Mouse (Mus musculus): ENCODE measurements around the gene Gng12. TPM values are rescaled to one million over a fixed set of nuclear protein-coding genes. Genes with fewer than 3 reads are reported as not detected.

The Gng12 gene
- polyA plus RNA-seq, 1 experiment from 2014 or later, result 34.7 TPM

DNA sequence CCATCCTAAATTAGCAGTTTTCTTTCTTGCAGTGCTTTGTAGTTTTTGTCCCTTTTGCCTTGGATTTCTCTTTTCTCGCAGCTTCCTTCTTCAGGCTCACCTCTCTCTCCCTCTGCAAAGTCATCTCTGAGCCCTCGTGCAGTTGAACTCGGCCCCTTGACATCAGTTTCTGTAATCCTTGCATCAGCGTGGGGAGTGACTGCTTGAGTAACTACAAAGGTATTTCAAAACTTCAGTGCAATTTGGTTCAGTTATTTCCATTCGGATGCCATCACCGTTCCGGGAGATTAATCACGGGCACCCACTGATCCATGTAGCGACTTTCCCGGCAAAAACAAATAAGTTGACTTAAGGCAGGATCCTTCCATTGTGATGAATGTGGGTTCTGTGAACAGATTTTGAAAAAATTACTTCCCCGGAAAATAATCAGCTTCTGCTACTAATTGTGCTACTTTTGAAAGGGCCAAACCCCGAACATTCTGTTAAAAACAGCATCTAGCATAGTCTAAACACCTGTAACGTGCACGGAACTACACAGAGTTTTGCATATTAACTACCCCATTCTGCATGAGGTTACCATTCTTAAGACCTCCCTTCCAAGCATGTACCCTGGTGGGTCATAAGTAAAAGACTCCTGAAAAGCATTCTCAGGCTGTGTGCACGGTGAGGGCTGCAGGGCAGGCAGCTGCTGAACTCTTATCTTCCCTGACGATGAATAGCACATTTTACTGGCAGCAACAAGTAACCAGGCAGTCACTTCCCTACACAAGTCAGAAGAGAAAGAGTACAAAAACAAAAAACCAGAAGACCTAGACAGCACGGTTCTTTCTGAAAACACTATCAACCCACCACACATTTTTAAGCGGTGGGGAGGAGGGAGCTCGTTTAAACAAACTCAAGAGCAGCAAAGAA is 139.4 kb downstream of the Gng12 start:
- H3K27me3 ChIP-seq, result peaks cover 25% of the 10 kb centered on the region
- no peaks in the 10 kb centered on the region for H3K36me3 ChIP-seq
- peak overlapping the region; percentile 75 for H3K4me3 ChIP-seq
- H3K9me3 ChIP-seq, result no peaks in the 10 kb centered on the region
- peak overlapping the region; percentile 90; the same call in 1 of the 2 replicates for H3K27ac ChIP-seq (replicated peaks)
- 7% methylated on average over 19 of the region's 19 CpGs for WGBS
- peak overlapping the region; percentile 69 for H3K4me2 ChIP-seq (replicated peaks)
- ATAC-seq (ENCODE audit: low FRiP score, low read depth), result no peak
- peaks cover 23% of the 10 kb centered on the region for H3K4me1 ChIP-seq
- H3K9ac ChIP-seq (replicated peaks), result peak overlapping the region; percentile 92

DNA sequence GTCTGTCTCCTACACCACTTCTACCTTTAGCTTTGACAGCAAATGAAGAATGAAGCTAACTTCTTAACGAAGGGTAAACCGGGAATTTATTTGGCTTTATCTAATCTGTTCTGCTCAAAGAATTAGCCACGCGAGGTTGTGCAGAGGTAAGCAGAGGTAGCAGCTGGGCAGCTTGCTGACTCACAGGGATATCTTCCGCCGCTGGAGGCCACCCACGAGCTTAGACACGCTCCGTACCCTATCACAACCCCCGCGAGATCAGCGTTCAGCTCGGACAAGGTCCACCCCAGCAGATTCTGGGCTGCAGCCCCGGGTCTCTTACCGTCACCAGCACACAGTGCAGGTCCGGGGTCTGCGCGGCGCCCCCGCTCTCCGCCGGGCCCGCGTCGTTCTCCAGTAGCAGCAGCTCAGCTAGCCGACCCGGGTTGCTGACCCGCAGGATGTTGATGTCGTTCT is 140.2 kb downstream of the Gng12 start:
- Histone ChIP-seq H3K9ac (replicated peaks) (peak overlapping the region; percentile 92), H3K27ac (replicated peaks) (peak overlapping the region; percentile 90), H3K4me2 (replicated peaks) (peak overlapping the region; percentile 69), H3K4me3 (peak overlapping the region; percentile 75), H3K9me3 (no peaks in the 10 kb centered on the region), H3K4me1 (peaks cover 20% of the 10 kb centered on the region), H3K27me3 (peaks cover 17% of the 10 kb centered on the region), H3K36me3 (no peaks in the 10 kb centered on the region)
- ATAC-seq (ENCODE audit: low FRiP score, low read depth), result peak; percentile 77
- WGBS, result under 1% methylated on average over 29 of the region's 29 CpGs

- under 1% methylated on average over 55 of the region's 69 CpGs for WGBS
Observed at GRCm38 (mm10) chr6:67036837-67037628, 140.8 kb downstream of the Gng12 start, which contains the start of gene Gadd45a. Gene Gadd45a (minus strand): TSS chr6:67037457.

DNA sequence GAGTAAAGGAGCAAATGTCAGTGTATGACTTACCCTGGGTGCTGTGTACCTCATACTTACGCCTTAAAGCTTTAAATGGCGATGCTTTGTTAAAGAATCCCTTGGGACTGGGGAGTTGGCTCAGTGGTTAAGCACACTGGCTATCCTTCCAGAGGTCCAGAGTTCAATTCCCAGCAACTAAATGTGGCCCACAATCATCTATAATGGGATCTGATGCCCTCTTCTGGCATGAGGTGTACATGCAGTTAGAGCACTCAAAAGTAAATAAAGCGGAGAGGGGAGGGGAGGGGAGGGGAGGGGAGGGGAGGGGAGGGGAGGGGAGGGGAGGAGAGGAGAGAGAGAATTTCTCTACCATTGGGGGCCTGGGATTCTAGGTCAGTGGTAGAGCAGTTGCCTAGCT is 142.8 kb downstream of the Gng12 start:
- Histone ChIP-seq H3K4me1 (peaks cover 20% of the 10 kb centered on the region), H3K27ac (replicated peaks) (no peak overlapping the region), H3K9ac (replicated peaks) (no peak overlapping the region), H3K27me3 (peaks cover 8% of the 10 kb centered on the region), H3K4me3 (no peak overlapping the region), H3K9me3 (no peaks in the 10 kb centered on the region), H3K36me3 (no peaks in the 10 kb centered on the region), H3K4me2 (replicated peaks) (no peak overlapping the region)
- ATAC-seq (ENCODE audit: low FRiP score, low read depth), result no peak
- WGBS, result 87% methylated on average over 3 of the region's 3 CpGs

More at GRCm38 (mm10) chr6:67036837-67037628, 140.8 kb downstream of the Gng12 start, which contains the start of gene Gadd45a:
- H3K27me3 ChIP-seq, result peaks cover 16% of the 10 kb centered on the region
- ATAC-seq (ENCODE audit: low FRiP score, low read depth), result peak; percentile 98
- peaks cover 20% of the 10 kb centered on the region for H3K4me1 ChIP-seq
- peak within 1 kb of the TSS; percentile 69 for H3K4me2 ChIP-seq (replicated peaks)
- no peaks in the 10 kb centered on the region for H3K36me3 ChIP-seq
- peak within 1 kb of the TSS; percentile 90 for H3K27ac ChIP-seq (replicated peaks)
- H3K9me3 ChIP-seq, result no peaks in the 10 kb centered on the region
- H3K9ac ChIP-seq (replicated peaks), result peak within 1 kb of the TSS; percentile 92
- peak within 1 kb of the TSS; percentile 75 for H3K4me3 ChIP-seq

DNA sequence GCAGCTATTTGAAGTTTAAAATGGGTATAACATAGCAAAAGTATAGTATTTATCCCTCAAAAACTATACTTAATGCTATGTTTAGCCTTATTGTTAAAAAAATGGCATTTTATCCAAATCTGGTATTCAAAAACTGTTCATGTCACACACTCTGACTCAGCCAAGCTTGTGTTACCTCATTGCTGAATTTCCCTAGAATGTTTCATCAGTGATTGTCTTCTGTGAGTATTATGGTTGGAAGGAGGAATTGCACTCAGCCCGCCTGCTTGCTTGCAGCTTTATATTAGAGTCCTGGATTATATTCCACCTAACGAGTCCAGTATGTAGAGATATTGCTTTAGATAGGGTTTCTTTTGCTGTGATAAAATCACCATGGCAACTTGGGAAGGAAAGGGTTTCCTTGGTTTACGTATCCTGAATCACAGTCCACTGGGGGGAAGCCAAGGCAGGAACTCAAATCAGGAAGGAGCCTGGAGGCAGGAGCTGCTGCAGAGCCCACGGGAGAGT is 144.8 kb downstream of the Gng12 start:
- no peaks in the 10 kb centered on the region for H3K36me3 ChIP-seq
- peaks cover 4% of the 10 kb centered on the region for H3K4me1 ChIP-seq
- no peak for ATAC-seq (ENCODE audit: low FRiP score, low read depth)
- WGBS, result 68% methylated on average over 4 of the region's 4 CpGs
- H3K4me3 ChIP-seq, result no peak overlapping the region
- H3K27me3 ChIP-seq, result no peaks in the 10 kb centered on the region; the same call in 1 of the 2 replicates
- H3K4me2 ChIP-seq (replicated peaks), result no peak overlapping the region
- no peak overlapping the region for H3K9ac ChIP-seq (replicated peaks)
- H3K27ac ChIP-seq (replicated peaks), result no peak overlapping the region
- no peaks in the 10 kb centered on the region for H3K9me3 ChIP-seq

GRCm38 (mm10) chr6:67045424-67045823 is 149.2 kb downstream of the Gng12 start:
- H3K4me3 ChIP-seq, result no peak overlapping the region
- 88% methylated on average over 3 of the region's 3 CpGs for WGBS
- no peak overlapping the region for H3K9ac ChIP-seq (replicated peaks)
- peaks cover 12% of the 10 kb centered on the region for H3K4me1 ChIP-seq
- no peaks in the 10 kb centered on the region for H3K9me3 ChIP-seq
- no peak overlapping the region for H3K4me2 ChIP-seq (replicated peaks)
- no peak for ATAC-seq (ENCODE audit: low FRiP score, low read depth)
- no peak overlapping the region for H3K27ac ChIP-seq (replicated peaks)
- H3K36me3 ChIP-seq, result no peaks in the 10 kb centered on the region
- no peaks in the 10 kb centered on the region; the same call in 1 of the 2 replicates for H3K27me3 ChIP-seq

GRCm38 (mm10) chr6:67046937-67047336 is 150.7 kb downstream of the Gng12 start:
- H3K4me1 ChIP-seq, result peaks cover 12% of the 10 kb centered on the region
- H3K27me3 ChIP-seq, result no peaks in the 10 kb centered on the region
- H3K9me3 ChIP-seq, result no peaks in the 10 kb centered on the region
- no peak overlapping the region for H3K9ac ChIP-seq (replicated peaks)
- WGBS, result 82% methylated on average over 3 of the region's 3 CpGs
- H3K4me3 ChIP-seq, result no peak overlapping the region
- ATAC-seq (ENCODE audit: low FRiP score, low read depth), result no peak
- no peaks in the 10 kb centered on the region for H3K36me3 ChIP-seq
- H3K27ac ChIP-seq (replicated peaks), result no peak overlapping the region
- H3K4me2 ChIP-seq (replicated peaks), result no peak overlapping the region

DNA sequence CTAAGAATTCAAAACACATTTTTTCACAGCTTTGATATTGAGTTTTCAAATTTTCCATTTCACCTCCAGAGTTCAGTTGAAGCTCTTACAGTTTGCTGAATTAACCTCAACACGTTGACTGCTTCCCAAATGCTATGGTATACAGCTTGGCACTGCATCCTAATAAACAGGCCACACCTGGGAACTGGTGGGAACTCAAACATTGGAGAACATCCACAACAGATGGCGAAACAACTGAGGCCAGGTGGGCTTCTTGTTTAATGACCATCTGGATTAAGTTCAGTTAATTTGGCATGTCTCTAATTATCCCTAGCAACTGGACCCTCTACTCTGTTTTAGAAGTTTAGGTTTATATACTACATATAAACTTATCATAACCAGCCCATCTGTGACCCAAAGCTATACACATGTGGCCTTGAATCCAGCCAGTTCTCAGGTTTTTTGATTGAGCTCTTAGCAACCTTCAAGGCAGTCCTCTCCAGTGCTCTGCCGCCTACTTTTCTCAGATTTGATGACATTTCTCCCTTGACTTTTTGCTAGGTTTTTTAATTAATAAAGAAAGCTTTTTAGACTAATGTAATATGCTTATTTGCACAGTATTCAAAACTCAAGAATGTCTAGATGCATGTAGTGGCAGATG is 152.0 kb downstream of the Gng12 start:
- 75% methylated on average over 3 of the region's 3 CpGs for WGBS
- Histone ChIP-seq H3K27ac (replicated peaks) (no peak overlapping the region), H3K4me3 (no peak overlapping the region), H3K27me3 (no peaks in the 10 kb centered on the region), H3K4me1 (peaks cover 12% of the 10 kb centered on the region), H3K9me3 (no peaks in the 10 kb centered on the region), H3K36me3 (no peaks in the 10 kb centered on the region), H3K9ac (replicated peaks) (no peak overlapping the region), H3K4me2 (replicated peaks) (no peak overlapping the region)
- ATAC-seq (ENCODE audit: low FRiP score, low read depth), result no peak

DNA sequence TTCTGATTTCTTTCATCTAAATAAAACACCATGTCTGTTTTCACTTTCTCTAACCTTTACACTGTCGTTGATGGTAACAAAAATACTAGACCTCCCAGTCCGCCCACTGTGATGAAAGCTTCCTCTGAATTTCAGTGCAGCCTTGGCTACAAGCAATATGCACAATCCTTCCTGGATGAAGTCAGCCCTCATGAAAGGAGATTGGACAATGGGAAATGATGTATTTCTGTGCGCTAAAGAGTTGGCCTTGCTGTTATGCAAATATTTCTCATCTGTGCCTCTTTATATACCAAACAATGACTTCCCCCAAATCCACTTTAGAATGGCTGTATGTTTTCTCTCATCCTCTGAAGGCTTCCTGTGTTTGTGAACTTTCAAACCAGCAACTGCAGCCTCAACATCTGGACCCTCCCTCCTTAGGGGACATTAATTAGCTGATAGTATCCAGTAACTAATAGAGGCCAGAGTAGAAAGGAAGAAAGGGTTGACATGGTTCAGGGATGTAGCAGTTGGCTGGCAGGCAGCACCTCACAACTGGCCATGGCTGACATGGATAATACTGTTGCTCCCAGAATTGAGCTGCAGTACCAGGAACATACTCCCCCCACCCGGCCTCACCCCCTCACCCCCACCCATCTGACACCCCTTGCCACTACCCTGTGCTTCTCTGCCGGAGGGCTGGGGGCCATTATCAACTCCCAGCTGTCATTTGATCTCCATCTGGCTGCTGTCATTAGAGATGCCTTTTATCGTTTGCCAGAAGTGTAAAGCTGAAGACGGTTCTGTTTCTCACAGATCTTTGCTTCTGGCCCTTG is 152.9 kb downstream of the Gng12 start:
- H3K27ac ChIP-seq (replicated peaks), result 0 out of 2 replicates have a peak overlapping the region, but pooled peaks have one; percentile 2
- no peaks in the 10 kb centered on the region for H3K9me3 ChIP-seq
- no peak overlapping the region for H3K4me3 ChIP-seq
- peak; percentile 74 for ATAC-seq (ENCODE audit: low FRiP score, low read depth)
- H3K27me3 ChIP-seq, result no peaks in the 10 kb centered on the region
- no peak overlapping the region for H3K9ac ChIP-seq (replicated peaks)
- H3K4me2 ChIP-seq (replicated peaks), result no peak overlapping the region
- no peaks in the 10 kb centered on the region for H3K36me3 ChIP-seq
- peaks cover 12% of the 10 kb centered on the region for H3K4me1 ChIP-seq
- WGBS, result 50% methylated on average over 7 of the region's 7 CpGs

- Histone ChIP-seq H3K4me1 (peaks cover 12% of the 10 kb centered on the region), H3K9me3 (no peaks in the 10 kb centered on the region), H3K27me3 (no peaks in the 10 kb centered on the region), H3K4me2 (replicated peaks) (no peak overlapping the region), H3K27ac (replicated peaks) (no peak overlapping the region), H3K4me3 (no peak overlapping the region), H3K9ac (replicated peaks) (no peak overlapping the region), H3K36me3 (no peaks in the 10 kb centered on the region)
- 46% methylated on average over 2 of the region's 2 CpGs for WGBS
- ATAC-seq (ENCODE audit: low FRiP score, low read depth), result no peak
Observed at GRCm38 (mm10) chr6:67049695-67050038, 153.5 kb downstream of the Gng12 start.

GRCm38 (mm10) chr6:67050063-67050462 is 153.9 kb downstream of the Gng12 start:
- 80% methylated on average over 1 of the region's 1 CpGs for WGBS
- Histone ChIP-seq H3K4me1 (peaks cover 12% of the 10 kb centered on the region), H3K4me3 (no peak overlapping the region), H3K9me3 (no peaks in the 10 kb centered on the region), H3K27me3 (no peaks in the 10 kb centered on the region), H3K4me2 (replicated peaks) (no peak overlapping the region), H3K9ac (replicated peaks) (no peak overlapping the region), H3K27ac (replicated peaks) (no peak overlapping the region), H3K36me3 (no peaks in the 10 kb centered on the region)
- no peak for ATAC-seq (ENCODE audit: low FRiP score, low read depth)

All from midbrain, embryonic 12.5 days (tissue).